Mouse (Mus musculus) limb, embryonic 14.5 days (tissue): Measurements from ENCODE around the gene Itga7. TPM values are rescaled to one million over a fixed set of nuclear protein-coding genes. Genes with fewer than 3 reads are reported as not detected.

ENCODE experiments used
- ATAC-seq: fragments of 200-750 bp; cut with Nextera tagmentation; 2 replicates; pipeline ENCODE4 v1.8.0; 2017; ENCODE audit warnings: low read depth, moderate number of reproducible peaks, moderate TSS enrichment; ENCODE audit not compliant: low FRiP score
- DNase-seq: peaks from one replicate; pipeline ENCODE4 v3.0.0-alpha.2; 2015; ENCODE audit warnings: low spot score
- H3K27ac ChIP-seq: fragments of 300-500 bp; sonication (generic); replicated peaks from 2 replicates; pipeline ENCODE4 v1.5.1; 2014; ENCODE audit warnings: low read depth, mild to moderate bottlenecking, low read length, moderate library complexity, mixed read lengths
- H3K27me3 ChIP-seq: fragments of 300-500 bp; sonication (generic); 2 replicates; pipeline ENCODE4 v1.6.1; 2014; ENCODE audit warnings: low read length, mixed read lengths; ENCODE audit not compliant: control insufficient read depth, insufficient read depth
- H3K36me3 ChIP-seq: fragments of 300-500 bp; sonication (generic); 2 replicates; pipeline ENCODE4 v1.6.1; 2014; ENCODE audit warnings: mild to moderate bottlenecking, low read length, moderate library complexity, mixed read lengths; ENCODE audit not compliant: control insufficient read depth, insufficient read depth
- H3K4me1 ChIP-seq: fragments of 300-500 bp; sonication (generic); 2 replicates; pipeline ENCODE4 v1.6.1; 2014; ENCODE audit warnings: antibody characterized with exemption, low read length, mixed read lengths; ENCODE audit not compliant: control insufficient read depth, insufficient read depth
- H3K4me2 ChIP-seq: fragments of 300-500 bp; sonication (generic); replicated peaks from 2 replicates; pipeline ENCODE4 v1.6.1; 2014; ENCODE audit warnings: low read depth, mild to moderate bottlenecking, low read length, moderate library complexity; ENCODE audit not compliant: severe bottlenecking
- H3K4me3 ChIP-seq: fragments of 300-500 bp; sonication (generic); replicated peaks from 2 replicates; pipeline ENCODE4 v1.5.1; 2014; ENCODE audit warnings: low read length
- H3K9ac ChIP-seq: fragments of 300-500 bp; sonication (generic); 2 replicates; pipeline ENCODE4 v1.6.1; 2014; ENCODE audit warnings: mild to moderate bottlenecking, low read depth, low read length, moderate library complexity; ENCODE audit not compliant: severe bottlenecking
- H3K9me3 ChIP-seq: fragments of 300-500 bp; sonication (generic); 2 replicates; pipeline ENCODE4 v1.6.1; 2016; ENCODE audit warnings: low read length; ENCODE audit not compliant: control insufficient read depth
- POLR2A ChIP-seq: fragments of 200-500 bp; IDR thresholded peaks from 2 replicates; pipeline ENCODE4 v1.8.0; 2012; ENCODE audit warnings: inconsistent platforms, mild to moderate bottlenecking, moderate library complexity, borderline replicate concordance; ENCODE audit not compliant: insufficient read depth, insufficient read length; ENCODE audit errors: extremely low read depth
- WGBS: fragments of 180-500 bp; shearing (Covaris S2); extraction: QIAGEN DNeasy Blood & Tissue Kit; methylation state at CpG from one replicate; pipeline ENCODE4 v1.1.7; 2014; 5-methylcytosine and 5-hydroxymethylcytosine counted together
- polyA plus RNA-seq, 2 experiments: library from polyadenylated mRNA; depleted of rRNA in 1 of 2; stranded (reverse) in 1 of 2; unstranded in 1 of 2; fragments of >200 nt; fragmentation: Nextera tagmentation in 1 of 2; extraction: Ambion mirVana in 1 of 2; gene quantifications; 2 replicates each; pipeline versions ENCODE4 v1.2.1 to v1.2.3; 2012 to 2014

Itga7 gene
- polyA plus RNA-seq, 2 experiments: 11.5 to 22.3 TPM

- ATAC-seq: no peak
These were observed 12.1 kb downstream of the Itga7 start for GRCm38 (mm10) chr10:128945675-128946074.

GRCm38 (mm10) chr10:128947496-128947895, 13.9 kb downstream of the Itga7 start:
- H3K4me2 ChIP-seq: no peak overlapping the region
- TF ChIP-seq POLR2A: no peak
- H3K4me3 ChIP-seq: no peak overlapping the region
- H3K27me3 ChIP-seq: no peaks in the 10 kb centered on the region
- WGBS: 87% methylated on average over 4 of the region's 4 CpGs
- no peak overlapping the region for H3K27ac ChIP-seq
- H3K36me3 ChIP-seq: no peaks in the 10 kb centered on the region
- H3K9ac ChIP-seq: no peak overlapping the region
- no peaks in the 10 kb centered on the region for H3K4me1 ChIP-seq
- H3K9me3 ChIP-seq: no peaks in the 10 kb centered on the region
- no peak for ATAC-seq
- DNase-seq: no peak

More at GRCm38 (mm10) chr10:128945675-128946074, 12.1 kb downstream of the Itga7 start:
- H3K4me1 ChIP-seq: no peaks in the 10 kb centered on the region
- no peak overlapping the region for H3K4me2 ChIP-seq
- H3K9me3 ChIP-seq: no peaks in the 10 kb centered on the region
- H3K36me3 ChIP-seq: no peaks in the 10 kb centered on the region
- no peak for TF ChIP-seq POLR2A
- no peak overlapping the region for H3K4me3 ChIP-seq
- H3K27me3 ChIP-seq: no peaks in the 10 kb centered on the region
- no peak overlapping the region for H3K27ac ChIP-seq
- H3K9ac ChIP-seq: no peak overlapping the region
- DNase-seq: no peak
- 17% methylated on average over 3 of the region's 3 CpGs for WGBS

- no peak overlapping the region for H3K4me3 ChIP-seq
- 64% methylated on average over 16 of the region's 16 CpGs for WGBS
- H3K9me3 ChIP-seq: no peaks in the 10 kb centered on the region
- H3K27ac ChIP-seq: no peak overlapping the region
- no peaks in the 10 kb centered on the region for H3K36me3 ChIP-seq
- DNase-seq (no peak), ATAC-seq (no peak)
- no peaks in the 10 kb centered on the region for H3K27me3 ChIP-seq
- H3K4me2 ChIP-seq: no peak overlapping the region
- no peaks in the 10 kb centered on the region for H3K4me1 ChIP-seq
- H3K9ac ChIP-seq: no peak overlapping the region
- no peak for TF ChIP-seq POLR2A
These were observed 16.7 kb downstream of the Itga7 start for GRCm38 (mm10) chr10:128950208-128950887.

- Histone ChIP-seq H3K4me3 (no peak overlapping the region), H3K36me3 (no peaks in the 10 kb centered on the region), H3K4me2 (no peak overlapping the region), H3K4me1 (no peaks in the 10 kb centered on the region), H3K27me3 (no peaks in the 10 kb centered on the region), H3K9me3 (no peaks in the 10 kb centered on the region), H3K27ac (no peak overlapping the region), H3K9ac (no peak overlapping the region)
- TF ChIP-seq POLR2A: no peak
- no peak for ATAC-seq
- DNase-seq: no peak
- WGBS: 79% methylated on average over 10 of the region's 10 CpGs
These were observed 24.7 kb downstream of the Itga7 start for GRCm38 (mm10) chr10:128958340-128958739.

- no peak for TF ChIP-seq POLR2A
- no peak overlapping the region for H3K27ac ChIP-seq
- WGBS: 77% methylated on average over 4 of the region's 4 CpGs
- H3K9ac ChIP-seq: no peak overlapping the region
- H3K9me3 ChIP-seq: no peaks in the 10 kb centered on the region
- H3K4me1 ChIP-seq: no peaks in the 10 kb centered on the region
- DNase-seq (no peak), ATAC-seq (no peak)
- no peaks in the 10 kb centered on the region for H3K36me3 ChIP-seq
- no peak overlapping the region for H3K4me2 ChIP-seq
- H3K27me3 ChIP-seq: no peaks in the 10 kb centered on the region
- no peak overlapping the region for H3K4me3 ChIP-seq
These were observed 26.5 kb downstream of the Itga7 start for GRCm38 (mm10) chr10:128960142-128960541.
